Mouse (Mus musculus): ENCODE measurements around the gene Siae. TPM values are rescaled to one million over a fixed set of nuclear protein-coding genes. Genes with fewer than 3 reads are reported as not detected.

The Siae gene
- polyA plus RNA-seq, 1 experiment from 2014 or later, result 3.4 TPM

DNA sequence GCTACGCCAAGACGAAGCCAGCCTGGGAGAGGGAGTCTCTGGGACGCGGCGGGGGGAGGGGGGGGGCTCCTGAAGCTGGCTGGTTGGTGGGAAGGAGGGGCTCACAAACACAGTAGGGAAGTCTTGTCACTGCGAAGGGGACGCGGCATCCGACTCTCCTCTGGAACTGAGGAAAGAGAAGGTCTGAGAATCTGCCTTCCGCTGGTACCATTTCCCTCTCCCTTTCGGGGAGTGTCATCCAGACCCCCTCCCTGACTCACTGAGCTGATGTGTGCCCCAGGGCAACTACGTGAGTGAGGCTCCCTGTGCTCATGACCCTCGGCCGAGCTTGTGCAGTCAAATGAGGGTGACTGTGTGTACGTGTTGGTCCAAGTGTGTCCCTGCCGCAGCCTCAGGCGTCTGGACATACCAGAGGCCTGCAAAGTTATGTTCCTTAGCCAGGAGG is 10.3 kb upstream of the Siae start:
- Histone ChIP-seq H3K36me3 (no peaks in the 10 kb centered on the region), H3K27ac (peak overlapping the region; percentile 6; the same call in 1 of the 2 replicates), H3K9me3 (replicated peaks) (no peaks in the 10 kb centered on the region), H3K4me3 (peak overlapping the region; percentile 47), H3K27me3 (ENCODE audit: low read depth, poor library complexity, severe bottlenecking) (peaks cover 84% of the 10 kb centered on the region), H3K4me1 (peaks cover 24% of the 10 kb centered on the region)
- WGBS, result 3% methylated on average over 17 of the region's 17 CpGs
- DNase-seq (ENCODE audit: low spot score), result peak; percentile 48

DNA sequence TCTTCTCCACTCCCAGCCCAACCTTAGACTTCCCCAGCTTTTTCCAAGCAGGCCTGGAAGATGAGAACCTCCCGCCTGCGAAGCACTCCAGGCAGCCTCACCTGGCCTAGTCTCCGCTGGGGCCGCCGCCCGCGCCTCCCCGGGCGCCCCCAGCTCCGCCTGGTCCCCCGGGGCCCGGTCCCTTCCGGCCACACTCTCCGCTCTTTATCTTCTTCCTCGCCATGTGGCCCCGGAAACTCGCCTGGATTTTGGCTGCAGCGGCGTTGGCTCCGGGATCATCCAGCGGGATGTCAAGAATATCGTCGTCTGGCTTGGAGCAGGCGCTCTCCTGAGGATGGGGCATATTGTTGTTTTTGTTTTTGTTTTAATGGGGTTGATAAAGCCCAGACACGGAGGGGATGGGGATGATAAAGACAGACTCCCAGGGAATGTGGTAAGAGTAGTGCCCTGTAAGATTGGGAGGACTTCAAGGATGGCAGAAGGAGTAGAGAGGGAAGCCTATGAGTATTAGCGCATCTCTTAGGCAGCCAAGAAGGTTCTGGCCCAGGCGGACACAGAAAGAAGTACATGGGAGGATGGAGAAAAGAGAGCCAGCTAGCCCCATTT is 9.5 kb upstream of the Siae start:
- no peak overlapping the region for H3K27ac ChIP-seq
- no peaks in the 10 kb centered on the region for H3K36me3 ChIP-seq
- peaks cover 92% of the 10 kb centered on the region for H3K27me3 ChIP-seq (ENCODE audit: low read depth, poor library complexity, severe bottlenecking)
- peaks cover 24% of the 10 kb centered on the region for H3K4me1 ChIP-seq
- no peaks in the 10 kb centered on the region for H3K9me3 ChIP-seq (replicated peaks)
- no peak for DNase-seq (ENCODE audit: low spot score)
- H3K4me3 ChIP-seq, result peak overlapping the region; percentile 26
- 6% methylated on average over 27 of the region's 27 CpGs for WGBS

DNA sequence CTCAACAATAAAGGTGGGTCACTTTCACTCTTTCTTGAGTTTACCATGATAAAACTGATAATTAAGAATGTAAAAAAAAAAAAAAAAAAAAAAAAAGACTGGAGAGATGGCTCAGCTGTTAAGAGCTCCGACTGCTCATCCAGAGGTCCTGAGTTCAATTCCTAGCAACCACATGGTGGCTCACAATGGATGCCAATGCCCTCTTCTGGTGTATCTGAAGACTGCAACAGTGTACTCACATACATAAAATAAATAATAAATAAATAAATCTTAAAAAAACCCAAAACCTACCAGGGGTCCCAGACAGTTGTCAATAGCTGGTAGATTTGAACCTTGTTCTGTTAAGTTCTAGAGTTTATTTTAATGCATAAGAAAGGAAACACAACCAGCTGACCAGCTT is 8.6 kb upstream of the Siae start:
- Histone ChIP-seq H3K27ac (no peak overlapping the region), H3K4me1 (peaks cover 26% of the 10 kb centered on the region), H3K27me3 (ENCODE audit: low read depth, poor library complexity, severe bottlenecking) (peaks cover 96% of the 10 kb centered on the region), H3K9me3 (replicated peaks) (no peaks in the 10 kb centered on the region), H3K4me3 (no peak overlapping the region), H3K36me3 (no peaks in the 10 kb centered on the region)
- WGBS, result 80% methylated on average over 1 of the region's 1 CpGs
- DNase-seq (ENCODE audit: low spot score), result no peak

DNA sequence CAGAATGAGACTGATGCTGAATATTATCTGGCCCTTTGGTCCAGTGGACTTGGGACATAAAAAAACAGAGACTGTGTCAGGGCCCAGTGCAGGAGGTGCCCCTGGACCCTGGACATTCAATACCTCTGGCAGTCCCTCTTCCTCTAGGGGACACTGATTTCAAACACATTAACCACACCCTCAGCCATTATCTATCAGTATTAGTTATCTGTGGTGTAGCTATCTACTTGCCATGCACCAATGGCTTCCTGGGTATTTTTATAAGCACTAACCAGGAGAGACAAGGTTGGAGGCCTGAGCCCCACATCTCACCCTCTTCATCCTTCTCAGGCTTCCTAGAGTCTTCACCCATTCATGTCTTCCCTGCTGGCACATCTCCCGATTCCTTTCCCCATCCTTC is 5.1 kb upstream of the Siae start:
- peaks cover 99% of the 10 kb centered on the region for H3K27me3 ChIP-seq (ENCODE audit: low read depth, poor library complexity, severe bottlenecking)
- no peaks in the 10 kb centered on the region for H3K9me3 ChIP-seq (replicated peaks)
- no peaks in the 10 kb centered on the region for H3K36me3 ChIP-seq
- no peak for DNase-seq (ENCODE audit: low spot score)
- H3K4me1 ChIP-seq, result peaks cover 29% of the 10 kb centered on the region
- 51% methylated on average over 1 of the region's 1 CpGs for WGBS
- H3K27ac ChIP-seq, result no peak overlapping the region
- no peak overlapping the region for H3K4me3 ChIP-seq

DNA sequence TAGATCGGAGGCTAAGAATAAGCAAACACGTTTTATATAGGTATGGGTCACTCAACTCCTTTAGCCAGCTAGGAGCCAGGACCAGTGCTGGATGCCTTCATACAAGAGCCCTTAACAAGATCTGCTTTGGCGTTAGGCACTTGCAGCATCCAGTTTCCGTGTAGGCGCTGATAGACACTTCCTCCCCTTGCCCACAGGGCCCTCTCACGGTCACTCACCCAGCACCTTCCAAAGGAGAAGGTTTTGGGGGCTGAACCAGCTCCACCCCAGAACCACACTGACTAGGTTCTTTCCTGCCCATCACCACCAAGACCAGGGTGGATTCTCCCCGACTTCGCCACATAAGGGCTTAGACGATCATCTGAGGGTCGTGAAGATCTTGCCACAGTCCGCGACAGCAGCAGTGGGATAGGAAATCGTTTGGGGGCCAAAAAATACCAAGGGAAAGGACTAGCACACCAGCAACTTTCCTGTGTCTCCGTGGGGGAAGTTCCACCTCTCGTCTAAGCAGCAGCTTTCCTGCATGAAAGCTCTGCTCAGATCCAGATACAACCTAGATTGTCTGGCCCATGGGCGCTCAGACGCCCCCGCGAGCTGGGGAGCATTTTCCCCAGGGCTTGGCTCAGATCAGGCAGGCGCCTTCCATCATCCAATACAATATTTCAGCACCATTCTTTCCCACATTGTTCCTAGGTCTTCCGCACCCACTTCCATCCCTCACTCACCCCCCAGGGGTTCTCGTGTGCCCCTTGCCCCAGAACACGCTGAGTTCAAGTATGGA is 3.6 kb upstream of the Siae start:
- 3% methylated on average over 23 of the region's 23 CpGs for WGBS
- H3K27me3 ChIP-seq (ENCODE audit: low read depth, poor library complexity, severe bottlenecking), result peaks cover 94% of the 10 kb centered on the region
- no peaks in the 10 kb centered on the region for H3K9me3 ChIP-seq (replicated peaks)
- no peak overlapping the region for H3K27ac ChIP-seq
- peak; percentile 49 for DNase-seq (ENCODE audit: low spot score)
- peak overlapping the region; percentile 53 for H3K4me3 ChIP-seq
- no peaks in the 10 kb centered on the region for H3K36me3 ChIP-seq
- H3K4me1 ChIP-seq, result peaks cover 26% of the 10 kb centered on the region

DNA sequence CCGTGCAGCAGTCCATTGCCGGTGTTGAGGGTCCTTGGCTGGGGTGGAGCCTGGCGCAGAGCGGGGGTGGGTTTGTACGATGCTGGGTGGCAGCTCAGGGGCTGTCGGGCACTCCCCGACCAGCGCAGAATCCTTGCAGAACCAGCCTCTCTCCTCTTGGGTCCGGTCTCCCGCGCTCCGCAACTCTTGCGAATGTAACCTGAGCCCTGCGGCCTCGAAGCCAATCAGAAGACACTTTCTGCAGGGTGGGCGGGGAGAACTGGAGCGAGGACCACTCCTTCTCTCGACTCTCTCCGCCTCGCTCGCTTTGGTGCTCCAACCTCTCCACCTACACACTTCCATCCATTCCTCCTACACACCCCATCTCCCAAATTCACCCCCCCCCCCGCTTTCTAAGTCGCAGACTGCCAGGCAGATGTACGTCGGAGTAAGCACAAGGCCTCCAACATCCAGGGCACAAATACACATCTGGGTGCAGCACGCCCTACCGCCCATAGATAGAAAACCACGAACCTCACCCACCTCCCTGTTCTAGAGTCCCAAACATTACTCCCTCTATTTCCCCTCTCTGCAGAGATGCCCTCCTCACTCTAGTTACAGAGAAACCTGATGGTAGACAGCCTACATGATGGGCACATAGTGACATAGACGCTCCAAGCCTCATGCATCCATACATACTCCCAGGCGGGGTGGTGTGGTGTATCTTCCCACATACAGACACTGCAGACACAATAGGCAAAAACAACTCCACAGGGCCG is 2.8 kb upstream of the Siae start, which contains the start of gene Nrgn:
Gene Nrgn (minus strand): TSS at position 369 of the 758 bp plus-strand sequence.
- peaks cover 91% of the 10 kb centered on the region for H3K27me3 ChIP-seq (ENCODE audit: low read depth, poor library complexity, severe bottlenecking)
- no peak within 1 kb of the TSS for H3K27ac ChIP-seq
- peaks cover 26% of the 10 kb centered on the region for H3K4me1 ChIP-seq
- peak; percentile 87 for DNase-seq (ENCODE audit: low spot score)
- no peaks in the 10 kb centered on the region for H3K9me3 ChIP-seq (replicated peaks)
- no peaks in the 10 kb centered on the region for H3K36me3 ChIP-seq
- WGBS, result 6% methylated on average over 31 of the region's 31 CpGs
- H3K4me3 ChIP-seq, result peak within 1 kb of the TSS; percentile 53

DNA sequence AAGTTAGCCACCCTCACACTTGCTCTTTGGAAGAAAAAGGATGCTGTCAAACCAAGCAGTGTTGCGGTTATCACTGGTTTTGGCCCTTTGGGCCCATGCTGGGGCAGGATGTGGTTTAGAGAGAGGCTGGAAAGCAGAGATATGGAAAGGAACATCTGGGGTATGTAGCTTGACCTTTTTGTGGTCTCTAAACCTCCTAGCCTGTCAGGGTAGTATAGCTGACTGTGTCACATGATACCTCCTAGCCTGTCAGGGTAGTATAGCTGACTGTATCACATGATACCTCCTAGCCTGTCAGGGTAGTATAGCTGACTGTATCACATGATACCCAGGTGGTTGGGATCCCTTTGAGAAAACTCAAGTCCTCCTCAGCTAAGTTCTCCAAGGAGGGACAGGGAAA is 1.2 kb upstream of the Siae start:
- peaks cover 77% of the 10 kb centered on the region for H3K27me3 ChIP-seq (ENCODE audit: low read depth, poor library complexity, severe bottlenecking)
- no peaks in the 10 kb centered on the region for H3K9me3 ChIP-seq (replicated peaks)
- no peaks in the 10 kb centered on the region for H3K36me3 ChIP-seq
- DNase-seq (ENCODE audit: low spot score), result no peak
- WGBS, result 92% methylated on average over 1 of the region's 1 CpGs
- H3K4me3 ChIP-seq, result no peak overlapping the region
- no peak overlapping the region for H3K27ac ChIP-seq
- peaks cover 26% of the 10 kb centered on the region for H3K4me1 ChIP-seq

DNA sequence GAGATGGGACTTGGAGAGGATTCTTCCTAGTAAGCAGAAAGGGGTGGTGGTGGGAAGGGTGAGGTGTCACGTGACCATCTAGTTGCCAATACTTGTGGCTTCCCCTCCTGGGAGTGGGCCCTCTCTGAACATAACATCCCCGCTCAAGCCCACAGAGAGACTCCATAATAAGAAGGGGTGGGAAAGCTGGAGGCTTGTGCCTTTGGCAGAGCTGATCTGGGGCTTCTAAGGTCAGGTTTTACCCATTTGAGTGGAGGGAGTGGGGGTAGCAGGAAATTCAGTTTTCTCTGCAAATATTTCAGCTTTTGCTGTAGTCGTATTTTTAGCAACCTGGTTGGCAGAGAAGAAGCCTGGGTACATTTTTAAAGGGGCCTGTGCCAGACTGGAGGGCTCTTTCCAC is 868 bp downstream of the Siae start:
- Histone ChIP-seq H3K4me1 (peaks cover 26% of the 10 kb centered on the region), H3K27me3 (ENCODE audit: low read depth, poor library complexity, severe bottlenecking) (peaks cover 56% of the 10 kb centered on the region), H3K4me3 (no peak overlapping the region), H3K9me3 (replicated peaks) (no peaks in the 10 kb centered on the region), H3K27ac (no peak overlapping the region), H3K36me3 (no peaks in the 10 kb centered on the region)
- WGBS, result 76% methylated on average over 3 of the region's 3 CpGs
- no peak for DNase-seq (ENCODE audit: low spot score)

DNA sequence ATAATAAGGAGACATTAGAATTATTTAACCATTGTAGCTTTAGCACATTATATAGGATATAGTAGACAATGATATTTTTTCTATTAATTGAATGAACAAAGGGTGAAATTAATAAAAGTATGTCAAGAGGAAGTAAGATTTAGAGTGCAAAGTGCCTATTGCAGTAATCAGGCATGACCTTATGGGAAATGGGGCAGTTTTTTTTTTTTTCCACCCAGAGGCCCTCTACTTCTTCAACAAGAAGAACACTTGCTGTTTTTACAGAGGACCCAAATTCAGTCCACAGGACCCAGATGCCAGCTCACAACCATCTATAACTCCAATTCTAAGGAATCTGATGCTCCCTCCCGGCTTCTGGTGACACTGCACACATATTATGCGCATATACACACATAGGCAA is 5.1 kb downstream of the Siae start:
- H3K36me3 ChIP-seq, result no peaks in the 10 kb centered on the region
- no peak overlapping the region for H3K27ac ChIP-seq
- no peaks in the 10 kb centered on the region for H3K9me3 ChIP-seq (replicated peaks)
- DNase-seq (ENCODE audit: low spot score), result no peak
- H3K27me3 ChIP-seq (ENCODE audit: low read depth, poor library complexity, severe bottlenecking), result peaks cover 14% of the 10 kb centered on the region; the same call in 1 of the 2 replicates
- H3K4me3 ChIP-seq, result no peak overlapping the region
- H3K4me1 ChIP-seq, result peaks cover 1% of the 10 kb centered on the region
- 92% methylated on average over 2 of the region's 2 CpGs for WGBS

DNA sequence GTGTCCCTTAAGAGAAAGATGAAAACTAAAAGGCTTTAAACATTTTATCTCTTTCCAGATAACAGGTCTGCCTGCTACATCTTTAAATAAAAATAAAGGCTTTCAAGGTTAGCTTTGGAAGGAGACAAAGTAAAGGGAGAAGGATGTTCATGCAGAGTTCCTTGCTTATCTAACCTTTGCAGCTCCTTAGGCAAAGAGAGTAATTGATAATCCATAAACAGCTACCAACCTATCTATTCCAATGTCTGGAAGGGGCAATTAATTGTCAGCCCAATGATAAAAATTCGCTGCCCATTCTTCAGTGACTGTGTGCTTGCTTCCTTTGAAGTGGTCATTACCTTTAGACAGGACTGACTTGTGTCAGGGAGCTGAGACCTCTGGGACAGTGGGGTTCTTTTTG is 8.3 kb downstream of the Siae start:
- WGBS, result 67% methylated on average over 1 of the region's 1 CpGs

DNA sequence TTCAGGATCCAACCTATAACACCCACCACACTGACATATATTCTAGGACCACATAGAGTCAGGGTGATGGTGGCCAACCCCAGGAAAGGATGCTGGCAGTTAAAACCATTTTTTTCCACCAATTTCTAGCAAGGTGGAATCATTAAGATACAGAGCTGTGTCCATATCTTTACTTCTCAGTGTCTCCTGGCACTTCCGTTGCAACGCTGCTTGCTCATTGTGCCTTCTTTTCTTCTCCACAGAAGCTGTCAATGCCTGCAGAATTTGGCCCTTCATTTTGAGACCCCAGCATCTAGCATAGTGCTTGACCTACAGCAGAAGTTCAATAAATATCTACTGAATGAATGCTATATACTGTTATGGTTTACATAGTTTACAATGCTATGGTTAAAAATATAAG is 11.5 kb downstream of the Siae start:
- Histone ChIP-seq H3K4me3 (no peak overlapping the region), H3K27ac (no peak overlapping the region), H3K9me3 (replicated peaks) (no peaks in the 10 kb centered on the region), H3K27me3 (ENCODE audit: low read depth, poor library complexity, severe bottlenecking) (no peaks in the 10 kb centered on the region), H3K36me3 (no peaks in the 10 kb centered on the region), H3K4me1 (peaks cover 21% of the 10 kb centered on the region)
- no peak for DNase-seq (ENCODE audit: low spot score)
- WGBS, result 90% methylated on average over 2 of the region's 2 CpGs

More for the DNA sequence above, 8.3 kb downstream of the Siae start:
- DNase-seq (ENCODE audit: low spot score), result no peak
- Histone ChIP-seq H3K9me3 (replicated peaks) (no peaks in the 10 kb centered on the region), H3K36me3 (no peaks in the 10 kb centered on the region), H3K4me1 (peaks cover 21% of the 10 kb centered on the region), H3K27ac (no peak overlapping the region), H3K27me3 (ENCODE audit: low read depth, poor library complexity, severe bottlenecking) (no peaks in the 10 kb centered on the region), H3K4me3 (no peak overlapping the region)

DNA sequence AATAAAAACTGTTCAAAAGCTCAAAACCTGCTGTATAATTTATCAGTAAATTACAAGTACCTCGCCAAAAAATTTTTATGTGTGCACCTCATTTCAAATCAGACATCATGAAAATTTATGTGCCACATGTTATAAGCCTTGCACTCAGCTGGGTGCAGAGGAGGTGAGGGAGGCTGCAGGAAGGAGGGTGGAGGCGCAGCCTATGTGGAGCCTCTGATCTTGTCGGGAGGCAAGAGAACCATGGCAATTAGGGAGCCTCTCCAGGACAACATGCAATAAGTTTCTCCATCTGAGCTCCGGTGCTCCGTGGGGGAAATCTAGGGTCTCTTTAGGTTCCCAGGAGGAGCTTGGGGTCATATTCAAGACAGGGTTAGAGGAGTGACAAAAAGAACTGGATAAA is 12.0 kb downstream of the Siae start:
- no peaks in the 10 kb centered on the region for H3K27me3 ChIP-seq (ENCODE audit: low read depth, poor library complexity, severe bottlenecking)
- H3K9me3 ChIP-seq (replicated peaks), result no peaks in the 10 kb centered on the region
- H3K36me3 ChIP-seq, result no peaks in the 10 kb centered on the region
- peak overlapping the region; percentile 36; the same call in 1 of the 2 replicates for H3K4me3 ChIP-seq
- peaks cover 21% of the 10 kb centered on the region for H3K4me1 ChIP-seq
- H3K27ac ChIP-seq, result 0 out of 2 replicates have a peak overlapping the region, but pooled peaks have one; percentile 74
- no peak for DNase-seq (ENCODE audit: low spot score)
- 26% methylated on average over 5 of the region's 5 CpGs for WGBS

All from limb, embryonic 10.5 days (tissue).